Mouse (Mus musculus) megakaryocyte, embryonic 14.5 days (primary cell): Measurements from ENCODE around the gene Igf1r.

ENCODE experiments used
- FLI1 ChIP-seq: IDR thresholded peaks from 2 replicates; pipeline ENCODE4 v1.6.1; 2012; ENCODE audit warnings: low read length, inconsistent platforms, mixed read lengths
- GATA1 ChIP-seq: IDR thresholded peaks from 3 replicates; pipeline ENCODE4 v1.6.1; 2012; ENCODE audit warnings: mixed read lengths, low read length, inconsistent platforms, borderline replicate concordance

DNA sequence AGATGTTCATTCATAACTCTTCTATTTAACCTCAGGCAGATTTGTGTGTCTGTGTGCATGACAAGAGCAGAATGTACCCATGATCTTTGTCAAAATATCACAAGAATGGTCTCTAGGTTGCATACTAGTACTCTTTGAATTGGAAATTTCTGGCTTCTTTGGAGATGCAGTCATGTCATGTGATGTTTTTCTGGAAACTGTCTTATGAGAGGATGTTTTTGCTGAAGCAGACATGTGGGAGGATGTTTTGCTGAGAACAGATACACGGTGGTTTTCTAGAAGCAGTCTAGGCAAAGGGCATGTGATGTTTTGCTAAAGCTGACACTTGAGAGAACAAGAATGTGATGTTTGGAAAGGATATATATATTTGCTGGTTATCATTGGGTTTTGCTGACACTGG, 297.8 kb downstream of the Igf1r start:
- TF ChIP-seq GATA1 (no peak), FLI1 (no peak)
